Mouse (Mus musculus) hindbrain, embryonic 15.5 days (tissue): Measurements from ENCODE around the gene Mtf1. TPM values are rescaled to one million over a fixed set of nuclear protein-coding genes. Genes with fewer than 3 reads are reported as not detected.
A peak's percentile ranks its signal among the peaks of the same experiment; 100 is the strongest.

Experiments used
- ATAC-seq: fragments of 200-750 bp; cut with Nextera tagmentation; 2 replicates; pipeline ENCODE4 v1.8.0; 2017; ENCODE audit warnings: low read depth, moderate number of reproducible peaks, moderate TSS enrichment; ENCODE audit not compliant: low FRiP score
- H3K27ac ChIP-seq: fragments of 300-500 bp; sonication (generic); replicated peaks from 2 replicates; pipeline ENCODE4 v1.5.1; 2015; ENCODE audit warnings: mild to moderate bottlenecking, inconsistent platforms
- H3K27me3 ChIP-seq: fragments of 300-500 bp; sonication (generic); 2 replicates; pipeline ENCODE4 v1.6.1; 2015; ENCODE audit warnings: control low read depth, inconsistent platforms
- H3K36me3 ChIP-seq: fragments of 300-500 bp; sonication (generic); 2 replicates; pipeline ENCODE4 v1.6.1; 2015; ENCODE audit warnings: control low read depth, inconsistent platforms
- H3K4me1 ChIP-seq: fragments of 300-500 bp; sonication (generic); replicated peaks from 2 replicates; pipeline ENCODE4 v1.6.1; 2015; ENCODE audit warnings: control low read depth, inconsistent platforms
- H3K4me2 ChIP-seq: fragments of 300-500 bp; sonication (generic); 2 replicates; pipeline ENCODE4 v1.6.1; 2015; ENCODE audit warnings: moderate library complexity, mild to moderate bottlenecking, inconsistent platforms
- H3K4me3 ChIP-seq: fragments of 300-500 bp; sonication (generic); 2 replicates; pipeline ENCODE4 v1.5.1; 2015; ENCODE audit warnings: mild to moderate bottlenecking, inconsistent platforms
- H3K9ac ChIP-seq: fragments of 300-500 bp; sonication (generic); 2 replicates; pipeline ENCODE4 v1.6.1; 2015; ENCODE audit warnings: inconsistent platforms
- H3K9me3 ChIP-seq: fragments of 300-500 bp; sonication (generic); 2 replicates; pipeline ENCODE4 v1.6.1; 2016; ENCODE audit warnings: control low read depth, inconsistent platforms
- WGBS: fragments of 180-500 bp; shearing (Covaris S2); methylation state at CpG from one replicate; pipeline ENCODE4 v1.1.7; 2015; 5-methylcytosine and 5-hydroxymethylcytosine counted together
- polyA plus RNA-seq: library from polyadenylated mRNA; unstranded; fragments of >200 nt; fragmentation: Nextera tagmentation; extraction: Ambion mirVana; gene quantifications from 2 replicates; pipeline ENCODE4 v1.2.1, GENCODE M21; 2015

The Mtf1 gene
- polyA plus RNA-seq, 1 experiment from 2014 or later: 11.6 TPM

DNA sequence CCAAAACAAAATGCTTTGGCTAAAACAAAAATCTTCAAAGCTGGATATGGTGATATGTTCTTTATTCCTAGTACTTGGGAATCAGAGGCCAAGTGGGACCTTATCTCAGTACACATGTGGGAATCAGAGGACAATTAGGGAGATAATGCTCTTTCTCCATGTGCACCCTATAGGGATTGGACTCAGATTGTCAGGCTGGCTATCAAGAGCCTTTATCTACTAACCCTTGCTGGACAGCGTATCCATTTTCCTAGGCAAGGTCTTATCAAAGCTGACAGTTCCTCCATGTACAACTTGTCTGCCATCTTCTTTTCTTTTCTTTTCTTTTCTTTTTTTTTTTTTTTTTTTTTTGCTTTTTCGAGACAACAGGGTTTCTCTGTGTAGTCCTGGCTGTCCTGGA lies 28.5 kb upstream of the Mtf1 start:
- H3K27ac ChIP-seq: no peak overlapping the region
- no peaks in the 10 kb centered on the region for H3K27me3 ChIP-seq
- no peak overlapping the region for H3K9ac ChIP-seq
- no peak overlapping the region for H3K4me2 ChIP-seq
- 91% methylated on average over 2 of the region's 2 CpGs for WGBS
- no peaks in the 10 kb centered on the region for H3K9me3 ChIP-seq
- ATAC-seq: no peak
- no peaks in the 10 kb centered on the region; the same call in 1 of the 2 replicates for H3K36me3 ChIP-seq
- H3K4me1 ChIP-seq: no peaks in the 10 kb centered on the region
- H3K4me3 ChIP-seq: no peak overlapping the region

DNA sequence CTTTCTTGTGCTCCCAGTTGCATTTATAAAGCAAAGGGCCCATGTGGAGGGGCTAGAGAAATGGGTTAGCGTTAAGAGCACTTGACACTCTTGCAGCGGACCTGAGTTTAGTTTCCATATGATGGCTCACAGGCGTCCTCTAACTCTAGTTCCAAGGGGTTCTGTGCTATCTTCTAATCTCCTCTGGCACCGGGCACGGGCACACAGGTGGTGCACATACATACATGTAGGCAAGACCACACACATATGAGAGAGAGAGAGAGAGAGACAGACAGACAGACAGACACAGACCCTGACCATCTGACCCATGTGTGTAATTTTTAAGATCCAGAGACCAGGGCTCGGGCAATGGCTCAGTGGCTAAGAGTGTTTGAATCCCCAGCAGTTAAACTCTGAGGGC lies 27.9 kb upstream of the Mtf1 start:
- H3K9me3 ChIP-seq: no peaks in the 10 kb centered on the region
- no peak overlapping the region for H3K4me2 ChIP-seq
- no peaks in the 10 kb centered on the region for H3K27me3 ChIP-seq
- no peaks in the 10 kb centered on the region for H3K4me1 ChIP-seq
- no peak overlapping the region for H3K4me3 ChIP-seq
- no peak overlapping the region for H3K9ac ChIP-seq
- H3K36me3 ChIP-seq: peaks cover 5% of the 10 kb centered on the region
- 92% methylated on average over 6 of the region's 6 CpGs for WGBS
- H3K27ac ChIP-seq: no peak overlapping the region
- ATAC-seq: no peak

DNA sequence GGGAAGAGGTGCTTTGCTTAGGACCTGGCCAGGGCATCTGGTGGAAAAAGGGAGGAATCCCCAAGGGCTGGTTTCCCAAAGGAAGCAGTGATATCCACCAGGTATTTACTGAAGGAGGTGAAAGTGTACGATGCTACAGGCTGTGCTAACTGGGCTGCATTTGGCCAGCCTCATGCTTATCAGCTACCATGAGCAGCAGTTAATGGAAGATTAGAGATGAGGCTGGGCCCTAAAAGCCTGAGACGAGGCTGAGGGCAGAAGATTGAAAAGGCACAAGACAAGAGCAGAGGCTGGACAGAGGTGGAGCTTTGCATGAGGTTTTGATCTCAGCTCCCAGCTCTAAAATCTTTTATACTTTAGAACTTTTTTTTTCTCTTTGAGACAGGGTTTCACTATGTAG lies 27.5 kb upstream of the Mtf1 start:
- ATAC-seq: no peak
- Histone ChIP-seq H3K4me2 (no peak overlapping the region), H3K27ac (no peak overlapping the region), H3K9ac (no peak overlapping the region), H3K4me3 (no peak overlapping the region), H3K9me3 (no peaks in the 10 kb centered on the region), H3K27me3 (no peaks in the 10 kb centered on the region), H3K4me1 (no peaks in the 10 kb centered on the region), H3K36me3 (peaks cover 10% of the 10 kb centered on the region)
- 80% methylated on average over 2 of the region's 2 CpGs for WGBS

DNA sequence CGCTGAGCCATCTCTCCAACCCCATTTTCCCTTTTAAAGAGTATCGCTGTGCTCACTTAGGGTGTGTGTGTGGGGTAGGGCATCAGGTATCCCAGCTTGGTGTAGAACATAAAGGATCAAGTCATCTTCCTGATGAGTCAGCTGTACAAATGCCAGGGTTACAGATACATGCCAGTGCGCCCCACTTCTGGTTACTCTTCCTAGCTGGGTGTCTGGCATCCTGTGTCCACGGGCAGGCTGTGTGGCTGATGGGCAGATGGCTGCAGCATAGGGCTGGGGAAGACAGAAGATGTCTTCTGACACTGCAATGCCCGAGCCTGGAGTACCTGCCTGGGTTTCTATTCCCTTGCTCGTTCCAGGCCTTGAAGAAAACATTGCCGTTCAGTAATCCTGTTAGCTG lies 20.5 kb upstream of the Mtf1 start:
- WGBS: 90% methylated on average over 7 of the region's 7 CpGs
- no peak overlapping the region for H3K4me2 ChIP-seq
- no peaks in the 10 kb centered on the region for H3K9me3 ChIP-seq
- peaks cover 65% of the 10 kb centered on the region for H3K36me3 ChIP-seq
- ATAC-seq: no peak
- no peak overlapping the region for H3K9ac ChIP-seq
- H3K27ac ChIP-seq: no peak overlapping the region
- no peaks in the 10 kb centered on the region for H3K4me1 ChIP-seq
- no peak overlapping the region for H3K4me3 ChIP-seq
- H3K27me3 ChIP-seq: no peaks in the 10 kb centered on the region

DNA sequence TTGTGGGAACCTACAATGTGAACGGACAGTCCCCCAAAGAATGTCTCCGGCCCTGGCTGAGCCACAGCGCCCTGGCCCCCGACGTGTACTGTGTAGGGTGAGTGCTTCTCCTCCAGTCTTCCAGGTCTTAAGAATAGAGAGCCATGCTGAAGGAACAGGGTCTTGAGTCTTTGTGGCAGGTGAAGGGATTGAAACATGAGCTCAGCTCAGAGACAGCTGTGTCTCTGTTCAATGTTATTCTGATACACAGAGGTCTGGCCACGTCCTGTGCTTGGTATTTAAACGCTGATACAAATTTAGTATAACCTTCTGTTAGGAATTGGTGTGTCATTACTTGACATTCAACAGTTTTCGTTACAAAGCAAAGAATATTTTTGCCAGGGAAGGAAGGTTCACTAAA lies 19.5 kb upstream of the Mtf1 start:
- Histone ChIP-seq H3K36me3 (peaks cover 75% of the 10 kb centered on the region), H3K27ac (no peak overlapping the region), H3K4me2 (no peak overlapping the region), H3K4me3 (no peak overlapping the region), H3K9me3 (no peaks in the 10 kb centered on the region), H3K27me3 (no peaks in the 10 kb centered on the region), H3K4me1 (no peaks in the 10 kb centered on the region), H3K9ac (no peak overlapping the region)
- WGBS: 95% methylated on average over 8 of the region's 8 CpGs
- ATAC-seq: no peak

DNA sequence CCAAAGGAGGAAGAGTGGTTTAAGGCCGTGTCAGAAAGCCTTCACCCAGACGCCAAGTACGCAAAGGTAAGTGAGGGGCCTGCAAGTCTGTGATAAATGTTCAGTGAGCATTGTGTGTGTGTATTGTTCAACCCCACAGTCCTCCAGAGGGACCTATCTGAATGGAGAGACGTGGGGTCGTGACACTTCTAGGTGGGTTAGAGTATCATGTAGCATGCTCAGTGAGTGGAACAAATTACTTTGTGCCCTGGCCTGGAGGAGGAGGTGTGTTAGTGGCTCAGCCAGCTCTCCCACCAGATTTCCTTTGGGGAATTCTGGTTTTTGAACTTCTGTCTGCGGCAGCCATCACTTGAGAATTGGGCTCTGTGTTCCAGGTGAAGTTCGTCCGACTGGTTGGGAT lies 18.0 kb upstream of the Mtf1 start:
- Histone ChIP-seq H3K4me2 (no peak overlapping the region), H3K9ac (no peak overlapping the region), H3K9me3 (no peaks in the 10 kb centered on the region), H3K4me1 (no peaks in the 10 kb centered on the region), H3K4me3 (no peak overlapping the region), H3K27me3 (no peaks in the 10 kb centered on the region), H3K36me3 (peaks cover 83% of the 10 kb centered on the region), H3K27ac (no peak overlapping the region)
- WGBS: 85% methylated on average over 8 of the region's 8 CpGs
- no peak for ATAC-seq

DNA sequence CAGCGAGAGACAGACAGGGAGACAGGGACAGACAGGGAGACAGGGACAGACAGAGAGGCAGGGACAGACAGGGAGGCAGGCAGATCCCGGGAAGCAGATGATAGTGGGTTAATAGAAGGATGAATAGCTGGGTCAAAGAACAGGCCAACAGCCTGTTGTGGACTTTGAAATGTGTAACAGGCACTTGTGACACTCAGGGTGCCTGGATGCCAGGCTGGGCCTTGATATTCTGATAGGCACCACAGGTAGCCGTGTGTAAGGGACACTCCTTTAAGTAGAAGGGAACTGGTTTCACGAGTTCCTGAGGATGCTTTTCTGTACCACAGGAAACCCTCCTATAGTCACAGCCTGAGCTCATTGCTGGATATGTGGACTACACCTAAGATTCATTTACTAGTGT lies 11.9 kb upstream of the Mtf1 start:
- no peak overlapping the region for H3K27ac ChIP-seq
- H3K4me1 ChIP-seq: no peaks in the 10 kb centered on the region
- 83% methylated on average over 4 of the region's 4 CpGs for WGBS
- H3K9me3 ChIP-seq: no peaks in the 10 kb centered on the region
- H3K36me3 ChIP-seq: peaks cover 82% of the 10 kb centered on the region
- no peak for ATAC-seq
- H3K27me3 ChIP-seq: no peaks in the 10 kb centered on the region
- H3K4me3 ChIP-seq: no peak overlapping the region
- H3K9ac ChIP-seq: no peak overlapping the region
- no peak overlapping the region for H3K4me2 ChIP-seq

DNA sequence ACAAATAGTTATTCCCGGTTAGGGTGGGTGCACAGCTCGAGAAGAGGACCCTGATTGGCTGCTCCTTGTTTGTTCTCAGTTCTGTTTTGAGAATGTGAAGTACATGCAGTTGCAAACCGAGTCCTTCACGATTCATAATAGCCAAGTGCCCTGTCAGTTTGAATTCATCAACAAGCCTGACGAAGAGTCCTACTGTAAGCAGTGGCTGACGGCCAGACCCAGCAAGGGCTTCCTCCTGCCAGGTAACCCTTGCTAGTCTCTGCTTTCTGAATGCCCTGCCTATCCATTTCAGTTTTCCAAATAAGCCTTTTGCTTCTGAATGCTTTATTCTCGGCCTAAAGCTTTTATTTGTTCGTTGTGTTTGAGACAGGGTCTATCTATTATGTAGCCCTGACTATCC lies 9.8 kb upstream of the Mtf1 start:
- Histone ChIP-seq H3K27ac (no peak overlapping the region), H3K4me1 (no peaks in the 10 kb centered on the region), H3K36me3 (peaks cover 72% of the 10 kb centered on the region), H3K4me3 (no peak overlapping the region), H3K27me3 (no peaks in the 10 kb centered on the region), H3K9me3 (no peaks in the 10 kb centered on the region), H3K4me2 (no peak overlapping the region), H3K9ac (no peak overlapping the region)
- ATAC-seq: no peak
- 89% methylated on average over 8 of the region's 8 CpGs for WGBS

DNA sequence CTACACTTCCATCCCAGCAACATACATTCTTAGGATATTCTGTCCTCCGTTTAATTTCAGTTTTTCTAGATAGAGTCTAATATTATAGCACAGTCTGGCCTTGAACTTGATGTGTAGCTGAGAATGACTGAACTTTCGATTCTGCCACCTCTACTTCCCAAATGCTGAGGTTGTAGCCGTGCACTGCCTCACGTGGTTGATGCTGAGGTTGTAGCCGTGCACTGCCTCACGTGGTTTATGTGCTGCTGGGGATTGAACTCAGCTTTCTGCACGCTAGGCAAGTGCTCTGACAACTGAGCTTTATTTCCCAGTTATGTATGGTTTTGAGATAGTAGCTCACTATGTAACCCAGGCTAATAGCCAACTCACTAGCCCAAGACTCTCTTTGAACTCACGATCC lies 5.8 kb upstream of the Mtf1 start:
- Histone ChIP-seq H3K27me3 (no peaks in the 10 kb centered on the region), H3K4me3 (no peak overlapping the region), H3K36me3 (peaks cover 63% of the 10 kb centered on the region), H3K27ac (no peak overlapping the region), H3K4me1 (no peaks in the 10 kb centered on the region), H3K4me2 (no peak overlapping the region), H3K9me3 (no peaks in the 10 kb centered on the region), H3K9ac (no peak overlapping the region)
- ATAC-seq: no peak
- 91% methylated on average over 8 of the region's 8 CpGs for whole genome bisulfite sequencing

DNA sequence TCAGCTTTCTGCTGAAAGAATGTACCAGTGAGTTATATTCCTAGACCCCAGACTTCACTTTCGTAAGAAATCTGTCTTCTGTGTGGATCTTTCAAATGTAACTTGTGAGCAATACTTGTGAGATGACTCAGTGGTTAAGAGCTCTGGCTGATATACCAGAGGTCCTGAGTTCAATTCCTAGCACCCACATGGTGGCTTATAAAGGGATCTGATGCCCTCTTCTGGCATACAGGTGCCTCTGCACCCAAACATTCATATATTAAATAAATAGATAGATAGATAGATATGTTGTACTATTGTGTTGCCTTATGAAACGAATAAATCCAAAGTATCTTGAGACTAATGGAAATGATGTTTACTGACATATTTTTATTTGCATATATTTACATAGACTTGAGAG lies 5.0 kb upstream of the Mtf1 start:
- Histone ChIP-seq H3K36me3 (peaks cover 55% of the 10 kb centered on the region), H3K27ac (no peak overlapping the region), H3K27me3 (no peaks in the 10 kb centered on the region), H3K9me3 (no peaks in the 10 kb centered on the region), H3K4me2 (no peak overlapping the region), H3K4me1 (peaks cover 6% of the 10 kb centered on the region), H3K4me3 (no peak overlapping the region), H3K9ac (no peak overlapping the region)
- WGBS: 96% methylated on average over 2 of the region's 2 CpGs
- ATAC-seq: no peak

DNA sequence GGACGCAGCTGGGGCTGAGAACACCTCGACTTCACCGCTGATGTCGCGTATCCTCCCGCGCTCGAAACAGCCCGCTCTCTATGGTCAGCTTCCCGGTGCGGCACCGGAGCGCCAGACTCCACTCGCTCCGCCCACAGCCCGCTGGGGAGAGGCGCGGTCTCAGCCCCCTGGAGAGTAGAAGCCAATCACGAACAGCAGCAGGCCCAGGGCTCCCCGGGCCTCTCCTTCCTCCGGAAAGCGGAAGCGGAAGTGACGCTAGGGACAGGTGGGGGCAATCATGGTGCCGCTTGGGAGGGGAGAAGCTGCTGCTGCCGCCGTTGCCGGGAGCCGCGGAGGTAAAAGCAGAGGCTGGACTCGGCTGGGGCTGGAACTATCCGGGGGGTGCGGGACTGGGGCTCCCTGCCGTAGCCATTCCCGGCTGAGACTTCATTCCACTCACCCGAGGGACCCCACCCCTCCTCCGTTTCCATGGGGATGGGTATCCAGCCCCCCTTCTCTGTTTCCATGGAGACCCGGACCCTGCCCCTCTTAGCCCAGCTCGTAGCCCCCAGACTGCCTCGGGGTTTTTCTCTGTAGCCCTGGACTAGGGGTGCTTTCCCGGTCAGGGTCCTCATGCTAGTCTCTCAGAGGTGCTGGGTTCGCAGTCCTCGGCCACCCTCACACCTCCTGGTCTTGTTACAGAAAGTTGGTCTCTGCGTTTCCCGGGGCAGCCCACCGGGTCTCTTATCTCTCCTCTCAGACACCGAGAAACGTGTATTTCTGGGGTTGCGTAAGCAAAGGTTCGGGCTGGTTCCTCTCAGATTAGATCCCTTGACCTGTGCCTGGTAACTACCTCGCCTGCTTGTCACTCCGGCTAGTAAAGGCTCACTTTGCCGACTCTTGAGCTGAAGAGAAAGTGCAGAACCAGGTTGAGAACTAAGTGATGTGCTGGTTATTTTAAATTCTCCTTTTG lies 681 bp downstream of the Mtf1 start:
- peak overlapping the region; percentile 83 for H3K9ac ChIP-seq
- peaks cover 45% of the 10 kb centered on the region for H3K36me3 ChIP-seq
- peak; percentile 99 for ATAC-seq
- peak overlapping the region; percentile 94 for H3K27ac ChIP-seq
- WGBS: 2% methylated on average over 53 of the region's 53 CpGs
- peak overlapping the region; percentile 87 for H3K4me3 ChIP-seq
- H3K27me3 ChIP-seq: no peaks in the 10 kb centered on the region
- no peaks in the 10 kb centered on the region for H3K9me3 ChIP-seq
- peak overlapping the region; percentile 78 for H3K4me2 ChIP-seq
- H3K4me1 ChIP-seq: peaks cover 15% of the 10 kb centered on the region

DNA sequence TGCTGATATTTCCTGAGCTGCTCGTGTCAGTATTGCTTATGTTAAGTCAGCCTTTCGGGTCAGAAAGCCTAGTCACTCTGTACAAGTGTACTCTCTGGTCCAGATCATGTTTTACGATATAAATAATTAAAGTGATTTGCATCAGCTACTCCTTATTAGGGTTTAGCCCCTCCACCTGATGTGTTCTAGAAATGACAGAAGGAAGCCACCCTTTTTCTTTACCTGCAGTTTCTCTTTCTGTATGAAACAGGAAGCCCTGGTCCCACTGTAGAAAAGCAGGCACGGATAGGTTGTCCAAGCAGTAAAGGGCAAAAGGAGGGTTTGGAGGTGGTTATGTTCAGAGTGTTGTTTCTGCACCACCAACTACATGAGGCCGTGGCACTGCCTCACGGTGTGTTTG lies 1.5 kb downstream of the Mtf1 start:
- no peak overlapping the region for H3K27ac ChIP-seq
- H3K4me2 ChIP-seq: peak overlapping the region; percentile 78
- H3K4me1 ChIP-seq: peaks cover 15% of the 10 kb centered on the region
- H3K4me3 ChIP-seq: peak overlapping the region; percentile 87
- no peak overlapping the region for H3K9ac ChIP-seq
- no peaks in the 10 kb centered on the region for H3K27me3 ChIP-seq
- ATAC-seq: no peak
- H3K9me3 ChIP-seq: no peaks in the 10 kb centered on the region
- WGBS: 82% methylated on average over 6 of the region's 6 CpGs
- H3K36me3 ChIP-seq: peaks cover 40% of the 10 kb centered on the region

DNA sequence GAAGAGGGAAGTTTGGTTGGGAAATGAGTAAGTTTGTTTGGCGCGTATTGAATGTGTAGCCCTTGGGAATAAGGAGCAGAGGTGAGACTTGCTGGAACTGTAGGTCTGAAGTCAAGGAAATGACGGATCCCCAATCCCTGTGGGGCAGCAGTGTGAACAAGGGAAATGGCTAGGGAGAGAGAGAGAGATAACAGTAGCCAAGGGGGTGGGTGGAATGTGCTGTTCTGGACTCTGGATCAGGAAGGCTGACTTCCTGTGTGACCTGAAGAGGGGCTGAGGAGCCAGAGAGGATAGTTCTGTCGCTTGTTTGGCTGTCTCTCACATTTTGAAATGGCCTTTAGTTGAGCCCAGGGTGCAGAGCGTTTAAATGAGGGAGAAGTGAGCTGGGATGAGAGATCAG lies 6.6 kb downstream of the Mtf1 start:
- ATAC-seq: no peak
- no peak overlapping the region for H3K4me3 ChIP-seq
- peaks cover 27% of the 10 kb centered on the region for H3K36me3 ChIP-seq
- no peak overlapping the region for H3K27ac ChIP-seq
- H3K4me2 ChIP-seq: no peak overlapping the region
- no peaks in the 10 kb centered on the region for H3K9me3 ChIP-seq
- no peak overlapping the region for H3K9ac ChIP-seq
- WGBS: 85% methylated on average over 5 of the region's 5 CpGs
- H3K4me1 ChIP-seq: peaks cover 12% of the 10 kb centered on the region
- H3K27me3 ChIP-seq: no peaks in the 10 kb centered on the region
